Mouse (Mus musculus): ENCODE measurements around the gene BC048562. TPM values are rescaled to one million over a fixed set of nuclear protein-coding genes. Genes with fewer than 3 reads are reported as not detected.

BC048562 gene
- total and polyA plus RNA-seq, 2 experiments from 2014 or later = not detected

GRCm38 (mm10) chr9:108454429-108454828 is 18.1 kb downstream of the BC048562 start:
- H3K4me2 ChIP-seq (ENCODE audit: low read depth) = no peak overlapping the region
- WGBS = 87% methylated on average over 6 of the region's 6 CpGs
- DNase-seq (no peak), ATAC-seq (no peak)
- no peaks in the 10 kb centered on the region for H3K27me3 ChIP-seq (ENCODE audit: insufficient read depth, low read length)
- H3K27ac ChIP-seq (ENCODE audit: low read depth, low read length) = no peak overlapping the region
- H3K9ac ChIP-seq = no peak overlapping the region
- no peak for TF ChIP-seq CTCF (IDR thresholded peaks at IDR 0.05; ENCODE audit: low read depth)
- peaks cover 27% of the 10 kb centered on the region for H3K4me1 ChIP-seq (ENCODE audit: insufficient read depth)
- H3K4me3 ChIP-seq (ENCODE audit: low read depth, low read length) = no peak overlapping the region
- H3K36me3 ChIP-seq (ENCODE audit: insufficient read depth) = no peaks in the 10 kb centered on the region
- no peaks in the 10 kb centered on the region for H3K9me3 ChIP-seq (ENCODE audit: low read length)

- H3K36me3 ChIP-seq (ENCODE audit: insufficient read depth) = no peaks in the 10 kb centered on the region
- 82% methylated on average over 12 of the region's 12 CpGs for WGBS
- no peak overlapping the region for H3K27ac ChIP-seq (ENCODE audit: low read depth, low read length)
- H3K4me2 ChIP-seq (ENCODE audit: low read depth) = no peak overlapping the region
- H3K9ac ChIP-seq = no peak overlapping the region
- peaks cover 16% of the 10 kb centered on the region for H3K4me1 ChIP-seq (ENCODE audit: insufficient read depth)
- TF ChIP-seq CTCF (IDR thresholded peaks at IDR 0.05; ENCODE audit: low read depth) = no peak
- ATAC-seq = no peak
- no peak for DNase-seq
- no peaks in the 10 kb centered on the region for H3K9me3 ChIP-seq (ENCODE audit: low read length)
- no peaks in the 10 kb centered on the region for H3K27me3 ChIP-seq (ENCODE audit: insufficient read depth, low read length)
- no peak overlapping the region for H3K4me3 ChIP-seq (ENCODE audit: low read depth, low read length)
Measured at GRCm38 (mm10) chr9:108455747-108456571, 19.7 kb downstream of the BC048562 start.

- Histone ChIP-seq H3K27ac (ENCODE audit: low read depth, low read length) (no peak overlapping the region), H3K4me3 (ENCODE audit: low read depth, low read length) (no peak overlapping the region), H3K36me3 (ENCODE audit: insufficient read depth) (no peaks in the 10 kb centered on the region), H3K4me1 (ENCODE audit: insufficient read depth) (peaks cover 12% of the 10 kb centered on the region; the same call in 1 of the 2 replicates), H3K4me2 (ENCODE audit: low read depth) (no peak overlapping the region), H3K9ac (no peak overlapping the region), H3K27me3 (ENCODE audit: insufficient read depth, low read length) (no peaks in the 10 kb centered on the region), H3K9me3 (ENCODE audit: low read length) (no peaks in the 10 kb centered on the region)
- WGBS = 90% methylated on average over 10 of the region's 10 CpGs
- no peak for ATAC-seq
- TF ChIP-seq CTCF (IDR thresholded peaks at IDR 0.05; ENCODE audit: low read depth) = no peak
- no peak for DNase-seq
Measured at GRCm38 (mm10) chr9:108456953-108457352, 20.7 kb downstream of the BC048562 start.

GRCm38 (mm10) chr9:108459939-108460318 is 23.6 kb downstream of the BC048562 start:
- TF ChIP-seq CTCF (IDR thresholded peaks at IDR 0.05; ENCODE audit: low read depth) = no peak
- peak overlapping the region; percentile 79 for H3K4me3 ChIP-seq (ENCODE audit: low read depth, low read length)
- H3K36me3 ChIP-seq (ENCODE audit: insufficient read depth) = peaks cover 21% of the 10 kb centered on the region
- peak overlapping the region; percentile 80; the same call in 1 of the 2 replicates for H3K9ac ChIP-seq
- no peaks in the 10 kb centered on the region for H3K27me3 ChIP-seq (ENCODE audit: insufficient read depth, low read length)
- H3K27ac ChIP-seq (ENCODE audit: low read depth, low read length) = peak overlapping the region; percentile 76; the same call in 1 of the 2 replicates
- DNase-seq (no peak), ATAC-seq (no peak)
- 0 out of 2 replicates have a peak, but pooled peaks cover 8% of the 10 kb centered on the region for H3K4me1 ChIP-seq (ENCODE audit: insufficient read depth)
- H3K9me3 ChIP-seq (ENCODE audit: low read length) = no peaks in the 10 kb centered on the region
- H3K4me2 ChIP-seq (ENCODE audit: low read depth) = peak overlapping the region; percentile 88
- WGBS = 87% methylated on average over 1 of the region's 1 CpGs

GRCm38 (mm10) chr9:108460319-108461178 is 24.3 kb downstream of the BC048562 start, which contains the start of gene Ccdc71:
Ccdc71 (plus strand) TSS chr9:108460527.
- no peaks in the 10 kb centered on the region for H3K9me3 ChIP-seq (ENCODE audit: low read length)
- peak within 1 kb of the TSS; percentile 88 for H3K4me2 ChIP-seq (ENCODE audit: low read depth)
- H3K4me3 ChIP-seq (ENCODE audit: low read depth, low read length) = peak within 1 kb of the TSS; percentile 79
- WGBS = 3% methylated on average over 51 of the region's 52 CpGs
- peak; percentile 94 for ATAC-seq
- peak within 1 kb of the TSS; percentile 80 for H3K9ac ChIP-seq
- H3K36me3 ChIP-seq (ENCODE audit: insufficient read depth) = peaks cover 27% of the 10 kb centered on the region
- no peaks in the 10 kb centered on the region for H3K27me3 ChIP-seq (ENCODE audit: insufficient read depth, low read length)
- peak within 1 kb of the TSS; percentile 76 for H3K27ac ChIP-seq (ENCODE audit: low read depth, low read length)
- DNase-seq = peak; percentile 92
- TF ChIP-seq CTCF (IDR thresholded peaks at IDR 0.05; ENCODE audit: low read depth) = no peak
- 0 out of 2 replicates have a peak, but pooled peaks cover 8% of the 10 kb centered on the region for H3K4me1 ChIP-seq (ENCODE audit: insufficient read depth)

- H3K4me1 ChIP-seq (ENCODE audit: insufficient read depth) = 0 out of 2 replicates have a peak, but pooled peaks cover 8% of the 10 kb centered on the region
Measured at GRCm38 (mm10) chr9:108461181-108461631, 24.9 kb downstream of the BC048562 start, which contains the start of gene Klhdc8b. Klhdc8b (minus strand) TSS chr9:108461581.

More at GRCm38 (mm10) chr9:108461181-108461631, 24.9 kb downstream of the BC048562 start, which contains the start of gene Klhdc8b:
- Histone ChIP-seq H3K4me2 (ENCODE audit: low read depth) (peak within 1 kb of the TSS; percentile 88), H3K36me3 (ENCODE audit: insufficient read depth) (peaks cover 32% of the 10 kb centered on the region), H3K9me3 (ENCODE audit: low read length) (no peaks in the 10 kb centered on the region), H3K27ac (ENCODE audit: low read depth, low read length) (peak within 1 kb of the TSS; percentile 76), H3K4me3 (ENCODE audit: low read depth, low read length) (peak within 1 kb of the TSS; percentile 79), H3K9ac (peak within 1 kb of the TSS; percentile 80), H3K27me3 (ENCODE audit: insufficient read depth, low read length) (no peaks in the 10 kb centered on the region)
- 27% methylated on average over 11 of the region's 11 CpGs for WGBS
- DNase-seq = no peak
- no peak for ATAC-seq
- TF ChIP-seq CTCF (IDR thresholded peaks at IDR 0.05; ENCODE audit: low read depth) = no peak

Measured in forebrain, postnatal 0 days (tissue).